In the genomic region with DNA sequence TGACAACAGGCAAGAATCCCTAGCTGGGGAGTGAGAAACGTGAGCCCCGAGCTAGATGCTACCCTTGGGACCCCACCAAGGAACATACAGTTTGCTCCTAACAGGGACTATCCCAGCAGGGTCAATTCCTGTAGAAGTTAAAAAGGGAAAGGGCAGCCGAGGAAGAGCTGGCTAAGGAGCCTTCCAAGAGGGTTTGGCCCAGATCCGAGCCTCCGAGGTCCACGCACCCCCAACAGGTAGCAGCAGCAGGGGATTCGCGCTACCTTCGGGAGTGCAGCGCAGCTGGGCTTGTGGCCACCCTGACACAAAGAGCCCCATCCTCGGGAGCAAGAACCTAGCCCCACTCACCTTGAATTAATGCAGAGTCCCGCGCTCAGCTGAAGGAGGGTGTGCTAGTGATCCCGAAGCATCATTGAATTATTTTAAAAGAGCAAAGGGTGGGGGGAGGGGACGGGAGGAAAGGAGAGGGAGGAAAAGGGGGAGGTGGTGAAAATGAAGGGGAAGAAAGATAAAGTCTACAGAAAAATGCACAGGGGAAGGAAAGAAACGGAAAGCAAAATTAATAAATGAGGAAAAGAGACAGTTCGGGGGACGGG, we compare ENCODE assay signal across 9 mouse cellular contexts. TPM values are rescaled to one million over a fixed set of nuclear protein-coding genes. Genes with fewer than 3 reads are reported as not detected.
A peak's percentile ranks its signal among the peaks of the same experiment; 100 is the strongest.
DNase-seq lines count a peak whose midpoint lies in the region; ATAC-seq and TF ChIP-seq lines count a peak whose summit lies in the region.
"Had no signal": no experiment of that assay in that cellular context is flagged by ENCODE, and none has a peak within 500 bp of the region (broad histone marks: within the 10 kb centered on the region; RNA-seq: fewer than 3 reads in every experiment).

No protein-coding gene starts in this region.

- no peak for TF ChIP-seq CTCF in layer of hippocampus, adult 2 months (conservative IDR thresholded peaks at IDR 0.05)
- no peak for TF ChIP-seq CTCF in small intestine, adult 2 months (IDR thresholded peaks at IDR 0.05; ENCODE audit: extremely low read depth, insufficient read length, insufficient replicate concordance, low read depth, low read length)

- no peak for ATAC-seq in embryonic facial prominence, embryonic 12.5 days (ENCODE audit: insufficient number of reproducible peaks, insufficient read depth, low FRiP score, low TSS enrichment)
- no peak for ATAC-seq in limb, embryonic 12.5 days (ENCODE audit: insufficient number of reproducible peaks, insufficient read depth, low FRiP score, low TSS enrichment, low read depth)
- no peak for ATAC-seq in erythroblast, adult 5-6 weeks (replicated peaks; ENCODE audit: low FRiP score, poor library complexity, severe bottlenecking)
- ATAC-seq: Patski had no signal

- TF ChIP-seq POLR2A in small intestine, adult 2 months (IDR thresholded peaks at IDR 0.05; ENCODE audit: low read depth, low read length): no peak

- H3K4me3 ChIP-seq in layer of hippocampus, adult 2 months: peak overlapping the region; percentile 72
- peak overlapping the region; percentile 39 for H3K4me3 ChIP-seq in embryonic facial prominence, embryonic 12.5 days
- peak overlapping the region; percentile 43 for H3K4me3 ChIP-seq in limb, embryonic 12.5 days (replicated peaks)
- H3K4me3 ChIP-seq in small intestine, adult 2 months (ENCODE audit: low read depth, low read length): peak overlapping the region; percentile 53

- 4% methylated on average over 18 of the region's 18 CpGs for WGBS in embryonic facial prominence, embryonic 12.5 days
- WGBS in limb, embryonic 12.5 days: 3% methylated on average over 18 of the region's 18 CpGs
- WGBS in small intestine, adult 2 months: 7% methylated on average over 18 of the region's 18 CpGs

- no peak for DNase-seq in layer of hippocampus, adult 2 months (ENCODE audit: low spot score in 2 of 2)
- DNase-seq in layer of hippocampus, adult 18-20 months (ENCODE audit: low spot score in 2 of 2): no peak
- DNase-seq in gastrocnemius, adult 8-10 months (ENCODE audit: low spot score in 2 of 2): no peak
- no peak for DNase-seq in left cerebral cortex, adult 11 months (ENCODE audit: low spot score)

- H3K9me3 ChIP-seq in embryonic facial prominence, embryonic 12.5 days: no peaks in the 10 kb centered on the region
- no peaks in the 10 kb centered on the region for H3K9me3 ChIP-seq in limb, embryonic 12.5 days

- H3K27me3 ChIP-seq in embryonic facial prominence, embryonic 12.5 days: peaks cover 30% of the 10 kb centered on the region
- H3K27me3 ChIP-seq in limb, embryonic 12.5 days: peaks cover 58% of the 10 kb centered on the region
- peaks cover 22% of the 10 kb centered on the region for H3K27me3 ChIP-seq in small intestine, adult 2 months (ENCODE audit: control insufficient read depth, insufficient read depth, low read length)

- peak overlapping the region; percentile 61 for H3K4me2 ChIP-seq in embryonic facial prominence, embryonic 12.5 days (replicated peaks)
- H3K4me2 ChIP-seq in limb, embryonic 12.5 days: peak overlapping the region; percentile 79

- H3K36me3 ChIP-seq in embryonic facial prominence, embryonic 12.5 days: no peaks in the 10 kb centered on the region
- H3K36me3 ChIP-seq in limb, embryonic 12.5 days: no peaks in the 10 kb centered on the region
- H3K36me3 ChIP-seq in small intestine, adult 2 months (ENCODE audit: control insufficient read depth, insufficient read depth, low read length): no peaks in the 10 kb centered on the region

- H3K27ac ChIP-seq in layer of hippocampus, adult 2 months: peak overlapping the region; percentile 86
- no peak overlapping the region for H3K27ac ChIP-seq in embryonic facial prominence, embryonic 12.5 days
- no peak overlapping the region for H3K27ac ChIP-seq in limb, embryonic 12.5 days
- no peak overlapping the region for H3K27ac ChIP-seq in small intestine, adult 2 months (ENCODE audit: insufficient read depth, low read depth, low read length)

- peaks cover 8% of the 10 kb centered on the region; the same call in 1 of the 2 replicates for H3K4me1 ChIP-seq in embryonic facial prominence, embryonic 12.5 days
- peaks cover 10% of the 10 kb centered on the region; the same call in 1 of the 2 replicates for H3K4me1 ChIP-seq in limb, embryonic 12.5 days (replicated peaks)
- no peaks in the 10 kb centered on the region for H3K4me1 ChIP-seq in small intestine, adult 2 months (ENCODE audit: control insufficient read depth, insufficient read depth, insufficient read length, low read length)

- peak overlapping the region; percentile 38; the same call in 1 of the 2 replicates for H3K9ac ChIP-seq in embryonic facial prominence, embryonic 12.5 days
- H3K9ac ChIP-seq in limb, embryonic 12.5 days (replicated peaks): peak overlapping the region; percentile 51; the same call in 1 of the 2 replicates

RNA-seq across cellular contexts. Expression of gene Cacna1e, which starts 0.6 kb away (rescaled TPM):
- total RNA-seq in layer of hippocampus, adult 2 months (2021): 100 to 1,000 TPM; 227 to 237 TPM
- total RNA-seq in layer of hippocampus, adult 18-20 months (2021): 100 to 1,000 TPM; 192 to 203 TPM
- 1.8 and 2.7 TPM in 2 replicates for polyA plus RNA-seq in embryonic facial prominence, embryonic 12.5 days (2016; fragmentation: Nextera tagmentation; extraction: Ambion mirVana)
- 0.79 and 1.2 TPM in 2 replicates for polyA plus RNA-seq in limb, embryonic 12.5 days (2016; fragmentation: Nextera tagmentation; extraction: Ambion mirVana)
- polyA plus RNA-seq in small intestine, adult 2 months (2012; rRNA removed): 0.76 TPM in 2 replicates
- total RNA-seq in erythroblast, adult 5-6 weeks (2015; ENCODE audit: low replicate concordance): 0.63 and 1.2 TPM in 2 replicates
- total RNA-seq in erythroblast, adult 5-6 weeks (2017; ENCODE audit: low replicate concordance): 0.85 and 0.98 TPM in 2 replicates
- under 1 TPM in 3 of 4 experiments, not detected in 1; 0.02 to 0.16 (median 0.07) TPM for total RNA-seq in gastrocnemius, adult 8-10 months (2022)
- polyA plus RNA-seq: Patski had no signal

Comparison
In these comparisons a context has a peak if more than half of its experiments do, and no peak if none do; other contexts are left out.
1. RNA of gene Cacna1e, which starts 0.6 kb away (total RNA-seq): 227 to 237 TPM in layer of hippocampus, adult 2 months and 192 to 203 TPM in layer of hippocampus, adult 18-20 months; 0.63 to 1.2 TPM in erythroblast, adult 5-6 weeks and 0.02 to 0.16 TPM in gastrocnemius, adult 8-10 months; every median in the first group is over 10 times any median in the second.
2. Peak in every context shown above with its lines, with median percentiles within 50 percentile points of each other: H3K4me3 ChIP-seq.